Mouse (Mus musculus): ENCODE measurements around the gene Ptprf. TPM values are rescaled to one million over a fixed set of nuclear protein-coding genes. Genes with fewer than 3 reads are reported as not detected.

Gene Ptprf
- polyA plus RNA-seq, 1 experiment from 2014 or later, result 16.7 TPM

Small RNA genes lying within 50 kb of the gene (microRNA-seq; reads per million reads assigned to microRNA genes)
- gene Mir7226, result not detected

Other genes starting within 250 kb of the Ptprf start
- gene St3gal3, start 156.5 kb downstream of the Ptprf start, polyA plus RNA-seq (2015; fragmentation: Nextera tagmentation; extraction: Ambion mirVana), result 7.5 and 8.3 TPM in 2 replicates
- 17.8 and 23.4 TPM in 2 replicates for gene Kdm4a, start 111.4 kb downstream of the Ptprf start, polyA plus RNA-seq (2015; fragmentation: Nextera tagmentation; extraction: Ambion mirVana)
- 4.6 and 5.5 TPM in 2 replicates for gene Szt2, start 117.9 kb upstream of the Ptprf start, polyA plus RNA-seq (2015; fragmentation: Nextera tagmentation; extraction: Ambion mirVana)
- 60.6 and 68.7 TPM in 2 replicates for gene Med8, start 117.9 kb upstream of the Ptprf start, polyA plus RNA-seq (2015; fragmentation: Nextera tagmentation; extraction: Ambion mirVana)
- gene Elovl1, start 136.7 kb upstream of the Ptprf start, polyA plus RNA-seq (2015; fragmentation: Nextera tagmentation; extraction: Ambion mirVana), result 54.2 and 73.7 TPM in 2 replicates
- 147 and 185 TPM in 2 replicates for gene Cdc20, start 145.9 kb upstream of the Ptprf start, polyA plus RNA-seq (2015; fragmentation: Nextera tagmentation; extraction: Ambion mirVana)
- 1.3 and 1.7 TPM in 2 replicates for gene Mpl, start 166.1 kb upstream of the Ptprf start, polyA plus RNA-seq (2015; fragmentation: Nextera tagmentation; extraction: Ambion mirVana)
- 51.9 and 63.3 TPM in 2 replicates for gene Tie1, start 198.7 kb upstream of the Ptprf start, polyA plus RNA-seq (2015; fragmentation: Nextera tagmentation; extraction: Ambion mirVana)
- 0.48 and 2.0 TPM in 2 replicates for gene 2610528J11Rik, start 235.6 kb upstream of the Ptprf start, polyA plus RNA-seq (2015; fragmentation: Nextera tagmentation; extraction: Ambion mirVana)

Data from heart, embryonic 15.5 days (tissue).